Mouse (Mus musculus) Patski (cell line): Measurements from ENCODE around the gene Pigl. TPM values are rescaled to one million over a fixed set of nuclear protein-coding genes. Genes with fewer than 3 reads are reported as not detected.
"Not testable (repeated sequence)": the region's sequence is repeated elsewhere in the genome, so short reads cannot be mapped to it uniquely, and the experiment has no call there.

ENCODE experiments used
- ATAC-seq: fragments of 100-300 bp; one replicate; pipeline ENCODE4 v1.8.0; 2021
- CTCF ChIA-PET: fragments of 350-600 bp; sonication (Branson Sonifier 250); formaldehyde crosslinking; loops from one replicate; lab custom pipeline; 2022; ENCODE audit warnings: inconsistent platforms; lab: Charles Lee
- POLR2A ChIA-PET: fragments of 350-600 bp; sonication (Branson Sonifier 250); formaldehyde crosslinking; loops from one replicate; lab custom pipeline; 2022; ENCODE audit warnings: antibody characterized with exemption, inconsistent platforms; lab: Charles Lee
- DNase-seq: peaks from one replicate; pipeline ENCODE4 v3.0.0-alpha.2; 2011; ENCODE audit warnings: low read depth, low spot score
- H3K27me3 ChIP-seq: fragments of 371-371 bp; one replicate; pipeline ENCODE4 v1.5.1; 2021
- CTCF ChIP-seq: fragments of 100-300 bp; IDR thresholded peaks from one replicate; pipeline ENCODE4 v1.5.1; 2021
- in situ Hi-C: fragments of 300-500 bp; cut with MboI; formaldehyde crosslinking; loops from 3 replicates; pipeline ENCODE4 v1.11.1; 2018; ENCODE audit warnings: low pct_unique_long_range_greater_than_20kb, mixed read lengths
- polyA plus RNA-seq: library from polyadenylated mRNA; unstranded; gene quantifications from one replicate; pipeline ENCODE4 v1.2.3, GENCODE M21; 2021

Gene Pigl
- polyA plus RNA-seq, 1 experiment from 2014 or later, result 6.5 TPM

DNA sequence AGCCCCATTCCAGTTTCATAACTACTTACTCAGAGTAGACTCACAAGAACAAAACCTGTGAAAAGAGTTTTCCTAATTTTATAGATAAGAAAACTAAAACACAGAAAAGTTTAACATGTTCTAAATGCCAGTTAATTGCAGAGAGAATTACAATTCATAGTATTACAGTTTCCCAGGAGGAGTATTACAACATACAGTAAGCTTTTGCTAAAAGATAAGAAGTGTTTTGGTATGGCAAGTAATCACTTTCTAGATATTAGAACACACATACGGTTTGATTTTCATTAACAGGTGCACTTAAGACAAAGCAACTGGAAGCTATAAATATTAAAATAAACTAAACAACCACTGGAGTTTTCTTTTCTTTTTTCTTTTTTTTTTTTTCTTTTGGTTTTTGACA is 3.1 kb upstream of the Pigl start:
- no peak for DNase-seq
- TF ChIP-seq CTCF, result no peak
- no peaks in the 10 kb centered on the region for H3K27me3 ChIP-seq
- in situ Hi-C loops, result no loop called here
- ChIA-PET POLR2A (no interaction called here), CTCF (interaction anchor here (0.7 to 1.3 kb wide), 2 partner anchors 11 to 18 kb away, joined by 3 to 4 read pairs; no protein-coding TSS in a partner anchor)
- ATAC-seq, result no peak

DNA sequence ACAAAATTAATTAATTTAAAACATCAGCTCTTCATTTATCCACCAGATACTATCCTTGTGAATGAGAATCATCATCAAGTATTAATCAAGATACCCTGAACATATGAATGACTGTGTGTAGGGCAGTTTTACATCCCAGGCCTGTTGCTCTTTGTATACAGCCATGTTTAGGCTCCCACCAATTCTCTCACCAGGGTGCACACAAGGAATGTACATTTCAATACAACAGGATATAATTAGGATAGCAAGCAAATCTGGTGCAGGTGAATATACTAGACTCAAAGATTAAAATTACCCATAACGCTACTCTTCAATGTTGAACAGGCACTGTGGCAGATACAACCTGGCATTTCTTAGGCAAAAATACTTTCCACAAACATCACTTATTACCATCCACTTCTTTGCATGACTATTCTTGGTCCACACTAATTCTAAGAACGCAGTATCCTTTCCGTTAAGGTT is 2.2 kb upstream of the Pigl start:
- in situ Hi-C loops, result no loop called here
- no peak for TF ChIP-seq CTCF
- ChIA-PET CTCF (interaction anchor here (0.7 to 1.3 kb wide), 2 partner anchors 10 to 19 kb away, joined by 3 to 4 read pairs; no protein-coding TSS in a partner anchor), POLR2A (interaction anchor here (1.1 to 1.3 kb wide), 2 partner anchors 97 to 146 kb away, joined by 3 to 4 read pairs; no protein-coding TSS in a partner anchor)
- DNase-seq (no peak), ATAC-seq (no peak)
- H3K27me3 ChIP-seq, result no peaks in the 10 kb centered on the region

DNA sequence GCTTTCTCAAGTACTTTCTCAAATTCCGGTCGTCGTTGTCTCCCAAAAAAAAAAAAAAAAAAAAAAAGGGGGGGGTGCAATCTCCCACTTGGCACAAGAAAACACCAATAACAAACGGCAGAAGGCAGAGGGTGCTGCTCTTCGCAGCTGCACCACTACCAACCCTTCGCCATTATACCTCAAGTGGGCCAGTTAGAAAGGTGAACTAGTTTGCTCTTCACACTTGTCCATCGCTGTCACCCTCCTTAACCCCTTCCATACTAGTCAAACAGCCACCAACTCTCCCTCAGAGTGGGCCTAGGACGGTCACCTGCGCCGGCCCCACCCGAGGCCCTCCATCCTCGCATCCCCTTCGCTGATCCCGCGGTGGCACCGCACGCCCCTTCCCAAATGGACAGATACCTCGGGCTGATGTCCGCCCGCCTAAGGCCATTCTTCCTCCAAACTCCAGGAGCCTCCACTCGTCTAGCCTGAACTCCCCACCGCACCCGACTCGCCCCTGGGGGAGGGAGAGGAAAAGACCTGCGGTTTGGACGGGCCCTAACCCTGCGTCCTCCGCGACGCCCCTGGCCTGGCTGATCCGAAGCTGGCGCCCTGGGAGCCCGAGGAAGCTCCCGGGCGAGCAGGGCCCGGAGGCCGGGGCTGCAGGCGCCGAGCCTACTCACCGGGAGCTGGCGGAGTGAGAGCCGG is 1.6 kb upstream of the Pigl start:
- POLR2A ChIA-PET, result interaction anchor here (0.6 to 1.8 kb wide), 4 partner anchors 83 to 146 kb away, joined by 3 to 5 read pairs (median 4); partner anchors contain the start of gene Cenpv
- DNase-seq (no peak), ATAC-seq (peak; percentile 18)
- in situ Hi-C loops, result no loop called here
- TF ChIP-seq CTCF, result no peak
- H3K27me3 ChIP-seq, result no peaks in the 10 kb centered on the region
- CTCF ChIA-PET, result no interaction called here

DNA sequence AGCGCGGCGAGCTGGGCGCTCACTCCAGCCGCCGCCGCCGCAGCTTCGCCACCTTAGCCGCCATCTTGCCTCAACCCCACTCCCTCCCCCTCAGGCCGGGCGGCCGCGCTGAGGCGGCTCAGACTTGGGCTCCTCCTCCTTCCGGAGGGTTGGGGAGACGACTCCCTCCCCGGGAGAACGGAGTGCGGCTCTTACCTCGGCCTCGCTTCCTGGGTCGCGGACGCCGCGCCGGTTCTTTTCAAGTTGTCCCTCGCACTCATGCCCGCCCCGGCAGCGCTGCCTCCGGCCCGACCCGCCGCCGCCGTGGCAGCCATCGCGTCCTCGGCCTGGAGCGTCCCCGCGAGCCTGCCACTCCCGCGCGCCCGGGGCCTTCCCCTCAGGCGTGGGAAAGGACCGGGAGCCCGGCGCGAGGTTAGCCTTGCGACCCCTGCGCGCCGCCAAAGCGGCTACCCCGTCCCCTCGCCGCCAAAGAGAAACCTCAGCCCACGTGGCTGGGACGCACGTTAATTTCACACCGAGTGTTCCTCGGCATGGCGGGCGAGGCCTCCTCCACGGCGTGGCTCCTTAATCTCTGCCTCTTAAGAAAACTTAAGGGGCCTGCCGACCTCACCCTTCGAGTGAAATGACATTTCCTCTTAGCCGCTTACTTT is 894 bp upstream of the Pigl start:
- POLR2A ChIA-PET, result interaction anchor here (0.6 to 1.8 kb wide), 3 partner anchors 82 to 96 kb away, joined by 4 to 5 read pairs (median 4); partner anchors contain the start of gene Cenpv
- DNase-seq (no peak), ATAC-seq (peak; percentile 93)
- H3K27me3 ChIP-seq, result no peaks in the 10 kb centered on the region
- in situ Hi-C loops, result no loop called here
- TF ChIP-seq CTCF, result no peak
- CTCF ChIA-PET, result no interaction called here

DNA sequence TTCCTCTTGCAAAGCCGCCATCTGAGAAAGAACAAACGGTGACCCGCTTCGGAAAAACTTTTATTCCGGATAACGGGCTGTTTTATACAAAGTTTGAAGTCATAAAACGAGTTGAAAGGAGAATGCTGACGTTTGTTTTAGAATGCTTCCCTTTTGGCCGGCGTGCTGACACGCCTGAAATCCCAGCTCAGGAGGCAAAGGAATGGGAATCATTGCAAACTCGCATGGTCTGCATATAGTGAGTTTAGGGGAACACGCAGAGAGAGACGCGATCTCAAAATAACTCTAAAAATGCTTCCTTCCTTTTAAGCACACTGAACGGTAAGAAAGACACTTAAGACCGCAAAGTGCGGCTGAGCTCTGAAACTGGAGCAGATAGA is 379 bp upstream of the Pigl start:
- ATAC-seq, result no peak

DNA sequence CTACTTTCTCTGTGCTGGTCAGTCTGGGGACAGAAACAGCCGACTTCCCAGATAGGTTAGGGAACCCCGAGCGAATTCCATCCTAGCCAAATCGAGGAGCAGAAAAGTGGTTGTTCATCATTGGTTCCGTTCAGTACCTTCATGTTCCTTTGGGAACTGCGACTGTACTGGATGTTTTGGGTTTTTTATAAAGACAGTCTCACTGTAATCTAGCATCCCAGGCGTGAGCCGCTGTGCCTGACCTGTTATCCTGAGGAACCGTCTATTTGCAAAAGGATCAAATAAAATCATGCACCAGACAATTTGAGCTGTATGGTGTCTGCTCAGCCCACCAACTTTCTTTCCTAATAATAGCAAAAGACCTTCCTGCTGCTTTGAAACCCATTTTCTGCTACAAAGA is 520 bp downstream of the Pigl start:
- in situ Hi-C loops, result no loop called here
- ChIA-PET CTCF (no interaction called here), POLR2A (interaction anchor here (0.6 to 1.3 kb wide), 3 partner anchors 24 to 144 kb away, joined by 3 read pairs; no protein-coding TSS in a partner anchor)
- H3K27me3 ChIP-seq, result no peaks in the 10 kb centered on the region
- no peak for DNase-seq
- TF ChIP-seq CTCF, result no peak
- ATAC-seq, result no peak

More for the DNA sequence above, 379 bp upstream of the Pigl start:
- in situ Hi-C loops, result no loop called here
- ChIA-PET POLR2A (interaction anchor here (0.8 to 1.8 kb wide), 2 partner anchors 13 to 81 kb away, joined by 3 to 5 read pairs; partner anchors contain the start of gene Cenpv), CTCF (no interaction called here)
- no peak for TF ChIP-seq CTCF
- no peak for DNase-seq
- no peaks in the 10 kb centered on the region for H3K27me3 ChIP-seq

DNA sequence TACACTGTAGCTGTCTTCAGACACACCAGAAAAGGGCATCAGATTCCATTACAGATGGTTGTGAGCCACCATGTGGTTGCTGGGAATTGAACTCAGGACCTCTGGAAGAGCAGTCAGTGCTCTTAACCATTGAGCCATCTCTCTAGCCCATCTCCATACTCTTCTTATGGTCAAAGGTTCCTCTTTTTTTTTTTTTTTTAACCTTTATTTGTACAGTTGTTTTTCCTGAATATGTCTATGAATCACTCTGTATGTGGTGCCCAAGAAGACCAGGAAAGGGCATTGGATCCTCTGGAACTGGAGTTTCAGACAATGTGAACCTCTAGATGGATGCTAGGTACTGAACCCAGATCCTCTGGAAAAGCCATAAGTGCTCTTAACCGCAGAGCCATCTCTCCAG is 4.3 kb downstream of the Pigl start:
- CTCF ChIA-PET, in situ Hi-C loops, POLR2A ChIA-PET, H3K27me3 ChIP-seq, DNase-seq, ATAC-seq: not testable (repeated sequence)

DNA sequence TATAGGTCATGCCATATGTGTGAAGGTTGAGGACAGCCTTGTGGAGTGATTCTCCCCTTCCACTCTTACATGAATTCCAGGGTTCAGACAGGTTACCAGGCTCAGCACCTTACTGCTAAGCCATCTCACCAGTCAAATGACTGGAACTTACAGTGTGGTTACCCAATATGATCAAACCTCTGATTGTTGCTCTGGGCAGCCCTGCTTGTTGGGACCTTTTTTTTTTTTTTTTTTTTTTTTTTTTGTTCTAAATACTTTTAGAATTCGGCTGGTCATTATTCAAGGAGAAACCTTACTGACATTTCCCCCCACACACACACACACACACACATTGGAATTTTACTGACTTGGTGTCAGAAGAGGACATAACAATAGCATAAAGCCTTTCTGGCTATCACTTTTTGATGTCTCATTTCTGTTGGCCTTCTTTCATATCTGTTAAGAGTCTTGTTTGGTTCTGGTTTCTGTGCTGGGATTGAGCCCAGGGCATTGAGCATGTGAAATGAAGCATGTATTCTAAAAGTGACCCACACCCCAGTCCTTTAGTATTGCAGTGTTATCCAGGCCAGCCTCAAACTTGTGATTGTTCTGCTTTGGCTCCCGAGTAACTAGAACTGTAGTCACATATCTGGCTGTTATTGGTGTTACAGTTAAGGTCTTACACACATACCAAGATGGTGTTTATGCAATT is 5.1 kb downstream of the Pigl start:
- no peak for DNase-seq
- TF ChIP-seq CTCF, result no peak
- CTCF ChIA-PET, result no interaction called here
- POLR2A ChIA-PET, result no interaction called here
- ATAC-seq, result no peak
- in situ Hi-C loops, result no loop called here
- no peaks in the 10 kb centered on the region for H3K27me3 ChIP-seq

DNA sequence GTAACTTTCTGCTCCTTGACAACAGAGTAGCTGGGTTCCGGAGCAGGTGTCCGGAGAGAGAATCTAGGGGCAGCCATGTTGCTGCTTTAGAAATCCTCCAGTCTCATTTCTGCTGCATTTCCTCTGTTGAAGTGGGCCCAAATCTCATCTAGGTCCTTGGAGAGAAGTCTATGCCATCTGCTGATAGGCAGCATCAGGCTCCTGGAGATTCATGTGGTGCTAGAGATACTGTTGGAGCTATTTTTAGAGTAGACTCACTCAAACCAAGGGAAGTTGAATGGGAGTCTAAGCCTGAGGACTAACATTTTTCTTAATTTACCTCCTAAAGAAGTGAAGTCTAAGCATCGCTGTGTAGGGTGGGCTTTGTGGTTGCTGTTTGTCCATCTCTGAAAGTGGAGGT is 6.4 kb downstream of the Pigl start:
- DNase-seq (no peak), ATAC-seq (no peak)
- ChIA-PET POLR2A (no interaction called here), CTCF (interaction anchor here (1.4 kb wide), 1 partner anchor 9 kb away, joined by 3 read pairs; no protein-coding TSS in a partner anchor)
- no peaks in the 10 kb centered on the region for H3K27me3 ChIP-seq
- in situ Hi-C loops, result no loop called here
- TF ChIP-seq CTCF, result no peak

DNA sequence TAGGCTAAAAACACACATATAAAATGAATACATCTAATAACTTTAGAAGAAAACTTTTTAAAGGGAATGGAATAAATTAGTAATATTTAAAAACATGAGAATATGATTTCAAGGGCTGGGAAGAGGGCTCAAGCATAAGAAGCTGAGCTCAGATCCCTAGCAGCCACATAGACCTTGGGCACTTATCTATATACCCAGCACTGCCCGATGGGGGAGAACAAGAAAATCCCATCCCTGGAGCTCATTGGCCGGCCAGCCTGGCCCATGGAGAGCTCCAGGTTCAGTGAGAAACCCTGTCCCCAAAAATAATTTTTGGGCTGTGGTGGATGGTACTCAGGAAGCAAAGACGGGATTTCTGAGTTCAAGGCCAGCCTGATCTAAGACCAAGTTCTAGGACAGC is 7.6 kb downstream of the Pigl start:
- H3K27me3 ChIP-seq, result no peaks in the 10 kb centered on the region
- ChIA-PET POLR2A (no interaction called here), CTCF (interaction anchor here (0.6 to 1.0 kb wide), 2 partner anchors 10 to 75 kb away, joined by 3 read pairs; no protein-coding TSS in a partner anchor)
- ATAC-seq (no peak), DNase-seq (no peak)
- in situ Hi-C loops, result no loop called here
- TF ChIP-seq CTCF, result no peak
